Mouse (Mus musculus): Measurements from ENCODE around the gene Nf1. TPM values are rescaled to one million over a fixed set of nuclear protein-coding genes. Genes with fewer than 3 reads are reported as not detected.

Gene Nf1
- polyA plus RNA-seq (2015; fragmentation: Illumina TruSeq; extraction: RNeasy Lipid Tissue Mini Kit (QIAGEN cat#74804); ENCODE audit: insufficient read depth, low replicate concordance) = 16.7 TPM

GRCm38 (mm10) chr11:79339234-79339807, at the start of gene Nf1:
Gene Nf1 (plus strand): TSS chr11:79339693.

GRCm38 (mm10) chr11:79296856-79297491, 42.5 kb upstream of the Nf1 start, which contains the start of gene Gm9964:
Gene Gm9964 (minus strand): TSS chr11:79296906.

GRCm38 (mm10) chr11:79503845-79504244, 164.4 kb downstream of the Nf1 start, which contains the start of gene Omg:
Gene Omg (minus strand): TSS chr11:79504084.

GRCm38 (mm10) chr11:79523560-79524309, 184.2 kb downstream of the Nf1 start, which contains the start of gene Evi2b:
Gene Evi2b (minus strand): TSS chr11:79523762.

GRCm38 (mm10) chr11:79530333-79530761, 190.9 kb downstream of the Nf1 start, which contains the start of the genes Evi2 and Evi2a:
Gene Evi2 (minus strand): TSS chr11:79530589.
Gene Evi2a (minus strand): TSS chr11:79530609.

GRCm38 (mm10) chr11:79590664-79591590, 251.4 kb downstream of the Nf1 start, which contains the start of gene Rab11fip4:
Gene Rab11fip4 (plus strand): TSS chr11:79591212.

Other genes starting within 250 kb of the Nf1 start
- gene Ksr1, start 193.3 kb upstream of the Nf1 start, polyA plus RNA-seq (2015; fragmentation: Illumina TruSeq; extraction: RNeasy Lipid Tissue Mini Kit (QIAGEN cat#74804); ENCODE audit: insufficient read depth, low replicate concordance) = 6.6 TPM
- gene Wsb1, start 85.0 kb upstream of the Nf1 start, polyA plus RNA-seq (2015; fragmentation: Illumina TruSeq; extraction: RNeasy Lipid Tissue Mini Kit (QIAGEN cat#74804); ENCODE audit: insufficient read depth, low replicate concordance) = 186 TPM
- gene Gm9964, start 42.8 kb upstream of the Nf1 start, polyA plus RNA-seq (2015; fragmentation: Illumina TruSeq; extraction: RNeasy Lipid Tissue Mini Kit (QIAGEN cat#74804); ENCODE audit: insufficient read depth, low replicate concordance) = not detected
- 0.30 TPM for gene Omg, start 164.4 kb downstream of the Nf1 start, polyA plus RNA-seq (2015; fragmentation: Illumina TruSeq; extraction: RNeasy Lipid Tissue Mini Kit (QIAGEN cat#74804); ENCODE audit: insufficient read depth, low replicate concordance)
- 359 TPM for gene Evi2b, start 184.1 kb downstream of the Nf1 start, polyA plus RNA-seq (2015; fragmentation: Illumina TruSeq; extraction: RNeasy Lipid Tissue Mini Kit (QIAGEN cat#74804); ENCODE audit: insufficient read depth, low replicate concordance)
- 21.0 TPM for gene Evi2, start 190.9 kb downstream of the Nf1 start, polyA plus RNA-seq (2015; fragmentation: Illumina TruSeq; extraction: RNeasy Lipid Tissue Mini Kit (QIAGEN cat#74804); ENCODE audit: insufficient read depth, low replicate concordance)
- 120 TPM for gene Evi2a, start 190.9 kb downstream of the Nf1 start, polyA plus RNA-seq (2015; fragmentation: Illumina TruSeq; extraction: RNeasy Lipid Tissue Mini Kit (QIAGEN cat#74804); ENCODE audit: insufficient read depth, low replicate concordance)